Mouse (Mus musculus) mature B cell (primary cell): ENCODE data around the gene Tmtc1.

Source experiments
- in situ Hi-C: fragments of 300-500 bp; cut with MboI; formaldehyde crosslinking; loops from 2 replicates; pipeline ENCODE4 v1.14.3; 2019

The Tmtc1 gene

GRCm38 (mm10) chr6:148373444-148373843 is 70.7 kb downstream of the Tmtc1 start:
- in situ Hi-C loops = no loop called here

DNA sequence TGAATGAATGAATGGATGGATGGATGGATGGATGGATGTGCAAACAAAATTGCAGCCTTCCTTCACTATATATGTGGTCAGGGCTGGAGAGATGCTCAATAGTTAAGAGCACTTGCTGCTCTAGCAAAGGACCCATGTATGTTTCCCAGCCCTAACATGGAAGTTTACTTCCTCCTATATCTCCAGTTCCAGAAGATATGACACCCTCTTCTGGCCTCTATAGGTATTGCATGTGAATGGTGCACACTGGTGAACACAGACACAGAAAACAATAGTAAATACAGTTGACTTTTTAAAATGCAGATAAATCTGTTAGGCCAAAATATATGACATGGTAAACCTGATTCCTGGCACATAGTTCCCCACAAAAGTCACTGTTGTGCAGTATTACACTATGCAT is 73.0 kb downstream of the Tmtc1 start:
- in situ Hi-C loops = no loop called here

GRCm38 (mm10) chr6:148367094-148367539 is 77.1 kb downstream of the Tmtc1 start:
- in situ Hi-C loops = no loop called here

DNA sequence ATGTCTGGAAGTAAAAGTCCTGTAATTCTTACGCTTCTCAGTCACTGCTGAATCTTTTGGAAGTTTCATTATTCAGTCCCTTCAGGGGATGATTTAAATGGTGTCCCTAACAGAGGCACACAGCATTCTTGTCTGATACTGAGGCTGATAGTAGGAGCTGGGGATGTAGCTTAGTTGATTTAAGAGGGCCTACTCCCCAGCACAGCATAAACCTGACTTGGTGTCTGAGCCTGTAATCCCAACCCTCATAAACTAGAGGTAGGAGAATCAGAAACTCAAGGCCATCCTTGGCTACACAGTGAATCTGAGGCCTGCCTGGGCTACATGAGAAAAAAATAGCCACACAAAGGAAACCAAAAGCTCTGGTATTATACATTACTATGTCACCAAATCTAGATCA is 77.6 kb downstream of the Tmtc1 start:
- in situ Hi-C loops = no loop called here

DNA sequence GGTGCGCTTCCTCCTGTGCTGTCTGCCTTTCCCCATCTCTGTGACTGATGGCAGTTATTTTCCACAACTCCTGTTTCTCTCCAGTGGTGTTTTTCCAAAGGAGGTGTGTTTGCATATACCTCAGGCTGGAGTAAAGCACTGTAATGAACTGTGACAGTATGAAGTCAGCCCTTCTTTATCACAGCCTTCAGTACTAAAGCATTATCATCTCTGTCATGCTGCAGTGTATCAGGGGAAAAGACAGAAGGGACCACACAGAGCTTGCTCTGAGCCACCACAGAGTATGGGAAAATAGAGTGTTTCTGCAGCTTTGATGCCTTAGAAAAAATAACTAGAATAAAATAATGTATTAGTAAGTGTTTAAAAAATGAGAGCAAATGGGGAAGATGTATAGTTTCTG is 81.0 kb downstream of the Tmtc1 start:
- in situ Hi-C loops = no loop called here

- in situ Hi-C loops = no loop called here
Measured at GRCm38 (mm10) chr6:148362475-148362874, 81.7 kb downstream of the Tmtc1 start.

DNA sequence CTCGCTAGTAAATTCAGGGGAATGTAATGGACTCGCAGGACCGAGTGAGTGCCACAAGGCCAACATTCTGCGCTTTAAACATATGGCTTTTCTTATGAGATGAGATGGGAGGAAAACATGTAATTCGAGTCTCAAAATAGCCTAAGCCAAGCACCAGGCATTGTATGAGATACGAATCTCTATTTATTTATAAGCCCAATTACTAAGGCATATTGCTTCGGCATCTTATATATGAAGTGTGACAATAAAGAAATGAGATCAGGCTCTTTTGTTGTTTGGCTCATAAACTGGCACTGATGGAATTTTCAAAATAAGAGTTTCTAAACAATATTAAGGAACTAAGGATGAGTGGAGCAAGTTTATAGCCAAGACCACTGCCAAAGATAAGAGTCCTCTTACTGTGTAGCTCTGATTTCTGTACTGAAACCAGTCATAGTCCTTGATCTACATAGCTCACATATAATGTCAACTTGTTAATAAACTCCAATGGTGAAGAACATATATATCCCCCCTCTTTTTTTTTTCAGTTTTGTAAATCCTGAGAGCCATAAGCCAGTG is 84.8 kb downstream of the Tmtc1 start:
- in situ Hi-C loops = no loop called here

DNA sequence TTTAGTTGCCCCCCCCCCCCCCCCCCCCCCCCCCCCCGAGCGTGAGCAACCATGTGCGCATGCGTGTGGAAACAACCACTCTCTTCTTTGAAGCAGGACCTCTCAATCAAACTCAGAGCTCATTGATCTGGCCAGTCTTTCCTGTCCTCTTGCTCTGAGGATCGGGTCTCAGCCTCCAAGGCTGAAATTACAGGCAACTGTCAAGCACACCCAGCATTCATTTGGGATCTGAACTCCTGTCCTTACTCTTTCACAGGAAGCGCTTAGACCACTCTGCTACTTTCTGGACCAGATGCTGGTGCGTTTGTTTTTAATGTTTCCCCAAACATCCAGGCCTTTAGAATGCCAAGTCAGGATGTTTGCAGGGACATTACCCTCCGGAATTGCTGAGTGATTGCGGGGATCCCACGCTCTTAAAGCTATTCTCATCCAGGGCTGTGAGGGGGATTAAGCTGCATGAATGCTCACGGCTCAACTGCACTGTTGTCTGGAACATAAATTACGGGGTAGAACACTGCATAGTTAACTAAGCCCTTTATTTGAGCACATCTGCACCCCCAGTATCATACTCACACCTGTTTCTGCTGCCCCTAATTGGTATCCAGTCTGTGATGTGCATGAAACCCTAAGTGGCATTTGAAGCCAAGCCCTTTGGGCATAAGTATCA is 85.5 kb downstream of the Tmtc1 start:
- in situ Hi-C loops = no loop called here

GRCm38 (mm10) chr6:148356141-148356540 is 88.0 kb downstream of the Tmtc1 start:
- in situ Hi-C loops = no loop called here

DNA sequence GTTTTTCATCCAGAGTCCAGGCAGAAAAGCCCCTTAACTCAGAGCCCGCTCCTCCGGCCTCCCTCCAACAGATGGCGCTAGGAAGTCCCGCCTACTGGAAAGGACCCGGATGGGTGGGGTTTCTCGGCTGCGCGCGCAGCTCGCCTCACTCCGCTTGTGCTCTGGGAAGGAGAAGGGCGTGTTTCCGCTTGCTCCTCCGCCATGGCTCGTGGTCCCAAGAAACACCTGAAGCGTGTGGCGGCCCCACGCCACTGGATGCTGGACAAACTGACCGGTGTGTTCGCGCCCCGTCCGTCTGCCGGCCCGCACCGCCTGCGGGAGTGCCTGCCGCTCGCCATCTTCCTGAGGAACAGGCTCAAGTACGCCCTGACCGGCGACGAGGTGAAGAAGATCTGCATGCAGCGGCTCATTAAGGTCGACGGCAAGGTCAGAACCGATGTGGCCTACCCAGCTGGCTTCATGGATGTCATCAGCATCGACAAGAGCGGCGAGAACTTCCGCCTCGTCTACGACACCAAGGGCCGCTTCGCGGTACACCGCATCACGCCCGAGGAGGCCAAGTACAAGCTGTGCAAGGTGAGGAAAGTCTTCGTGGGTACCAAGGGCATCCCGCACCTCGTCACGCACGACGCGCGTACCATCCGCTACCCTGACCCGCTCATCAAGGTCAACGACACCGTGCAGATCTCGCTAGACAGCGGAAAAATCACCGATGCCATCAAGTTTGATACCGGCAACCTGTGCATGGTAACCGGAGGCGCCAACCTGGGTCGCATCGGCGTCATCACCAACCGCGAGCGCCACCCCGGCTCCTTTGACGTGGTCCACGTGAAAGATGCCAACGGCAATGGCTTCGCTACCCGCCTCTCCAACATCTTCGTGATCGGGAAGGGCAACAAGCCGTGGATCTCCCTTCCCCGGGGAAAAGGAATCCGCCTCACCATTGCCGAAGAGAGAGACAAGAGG is 89.4 kb downstream of the Tmtc1 start:
- in situ Hi-C loops = no loop called here

GRCm38 (mm10) chr6:148354151-148354508 is 90.1 kb downstream of the Tmtc1 start:
- in situ Hi-C loops = no loop called here

GRCm38 (mm10) chr6:148345001-148345400 is 99.2 kb downstream of the Tmtc1 start:
- in situ Hi-C loops = no loop called here

- in situ Hi-C loops = no loop called here
Measured at GRCm38 (mm10) chr6:148342191-148342590, 102.0 kb downstream of the Tmtc1 start.

- in situ Hi-C loops = no loop called here
Measured at GRCm38 (mm10) chr6:148341765-148342164, 102.4 kb downstream of the Tmtc1 start.

DNA sequence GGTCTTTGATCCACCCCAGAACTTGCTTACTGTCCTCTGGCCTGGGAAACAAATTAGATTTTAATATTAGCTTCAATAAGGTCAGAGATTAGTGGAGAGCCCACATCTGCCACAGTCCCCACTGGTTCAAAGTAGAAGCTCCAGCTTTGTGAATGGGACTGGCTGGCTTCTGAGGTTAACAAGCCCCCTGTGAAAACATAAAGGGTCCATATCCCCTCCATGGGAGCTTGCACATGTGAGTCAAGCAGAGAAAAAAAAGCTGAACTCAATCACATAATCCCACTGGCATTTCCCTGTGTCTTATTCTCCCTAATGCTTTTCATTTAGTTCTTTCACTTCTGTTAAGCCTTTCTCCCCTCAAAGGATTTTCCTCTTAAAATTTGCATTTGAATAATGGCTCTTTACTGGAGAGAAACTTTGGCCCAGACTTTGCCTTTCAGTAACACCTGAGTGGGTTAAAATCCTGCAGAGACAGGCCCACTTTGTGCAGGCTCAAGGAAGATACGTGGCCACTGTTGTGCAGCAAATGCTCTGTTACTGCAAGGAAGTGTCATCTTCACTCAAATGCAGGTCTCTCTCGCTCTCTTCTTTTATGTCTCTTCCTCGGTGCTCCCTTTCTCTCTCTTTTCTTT is 105.7 kb downstream of the Tmtc1 start:
- in situ Hi-C loops = no loop called here

GRCm38 (mm10) chr6:148336290-148336955 is 107.8 kb downstream of the Tmtc1 start:
- in situ Hi-C loops = no loop called here

GRCm38 (mm10) chr6:148331916-148332315 is 112.3 kb downstream of the Tmtc1 start:
- in situ Hi-C loops = no loop called here

DNA sequence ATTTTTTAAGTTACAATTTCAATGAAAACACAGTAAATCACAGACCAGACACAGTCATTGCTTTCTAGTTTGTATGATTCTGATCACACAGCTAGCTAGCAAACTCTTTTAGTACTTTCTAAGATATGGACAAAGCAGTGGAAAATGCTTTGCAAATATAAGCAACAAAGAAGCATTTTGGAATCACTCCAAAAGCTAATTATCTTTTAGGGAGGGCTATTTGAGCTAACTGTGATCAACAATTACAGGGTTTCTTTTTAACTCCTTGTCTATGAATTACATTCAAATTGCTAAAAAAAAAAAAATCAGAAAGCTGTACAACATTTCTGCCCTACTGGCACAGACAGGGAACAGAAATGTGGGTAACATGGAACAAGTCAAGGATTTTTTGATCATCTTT is 114.2 kb downstream of the Tmtc1 start:
- in situ Hi-C loops = no loop called here

- in situ Hi-C loops = no loop called here
Measured at GRCm38 (mm10) chr6:148328928-148329327, 115.3 kb downstream of the Tmtc1 start.

GRCm38 (mm10) chr6:148328130-148328529 is 116.1 kb downstream of the Tmtc1 start:
- in situ Hi-C loops = no loop called here

- in situ Hi-C loops = no loop called here
Measured at GRCm38 (mm10) chr6:148318736-148319135, 125.5 kb downstream of the Tmtc1 start.

GRCm38 (mm10) chr6:148315571-148316080 is 128.6 kb downstream of the Tmtc1 start:
- in situ Hi-C loops = no loop called here
